Mouse (Mus musculus): Measurements from ENCODE around the gene Ube2ql1. TPM values are rescaled to one million over a fixed set of nuclear protein-coding genes. Genes with fewer than 3 reads are reported as not detected.

The Ube2ql1 gene
- polyA plus RNA-seq, 1 experiment from 2014 or later = 5.8 TPM

GRCm38 (mm10) chr13:69703505-69703904 is 36.2 kb downstream of the Ube2ql1 start:
- Histone ChIP-seq H3K4me2 (no peak overlapping the region), H3K4me1 (no peaks in the 10 kb centered on the region), H3K4me3 (replicated peaks) (no peak overlapping the region), H3K9ac (no peak overlapping the region), H3K27ac (no peak overlapping the region), H3K36me3 (replicated peaks) (no peaks in the 10 kb centered on the region), H3K27me3 (0 out of 2 replicates have a peak, but pooled peaks cover 2% of the 10 kb centered on the region), H3K9me3 (no peaks in the 10 kb centered on the region)
- ATAC-seq (ENCODE audit: low FRiP score) = no peak
- 27% methylated on average over 11 of the region's 11 CpGs for WGBS

- no peak for ATAC-seq (ENCODE audit: low FRiP score)
- no peak overlapping the region for H3K9ac ChIP-seq
- no peaks in the 10 kb centered on the region for H3K36me3 ChIP-seq (replicated peaks)
- no peak overlapping the region for H3K27ac ChIP-seq
- WGBS = 90% methylated on average over 4 of the region's 4 CpGs
- H3K4me2 ChIP-seq = no peak overlapping the region
- H3K27me3 ChIP-seq = 0 out of 2 replicates have a peak, but pooled peaks cover 2% of the 10 kb centered on the region
- H3K4me3 ChIP-seq (replicated peaks) = no peak overlapping the region
- no peaks in the 10 kb centered on the region for H3K9me3 ChIP-seq
- H3K4me1 ChIP-seq = no peaks in the 10 kb centered on the region
Measured at GRCm38 (mm10) chr13:69701397-69701796, 38.3 kb downstream of the Ube2ql1 start.

GRCm38 (mm10) chr13:69700827-69701226 is 38.9 kb downstream of the Ube2ql1 start:
- Histone ChIP-seq H3K27me3 (0 out of 2 replicates have a peak, but pooled peaks cover 2% of the 10 kb centered on the region), H3K9ac (no peak overlapping the region), H3K4me1 (no peaks in the 10 kb centered on the region), H3K9me3 (no peaks in the 10 kb centered on the region), H3K4me2 (no peak overlapping the region), H3K4me3 (replicated peaks) (no peak overlapping the region), H3K36me3 (replicated peaks) (no peaks in the 10 kb centered on the region), H3K27ac (no peak overlapping the region)
- WGBS = 33% methylated on average over 1 of the region's 1 CpGs
- ATAC-seq (ENCODE audit: low FRiP score) = no peak

GRCm38 (mm10) chr13:69696333-69696991 is 43.2 kb downstream of the Ube2ql1 start:
- WGBS = 41% methylated on average over 13 of the region's 13 CpGs
- H3K4me2 ChIP-seq = no peak overlapping the region

GRCm38 (mm10) chr13:69691074-69691473 is 48.6 kb downstream of the Ube2ql1 start:
- H3K9ac ChIP-seq = no peak overlapping the region
- 42% methylated on average over 7 of the region's 7 CpGs for WGBS
- H3K4me3 ChIP-seq (replicated peaks) = no peak overlapping the region
- no peak overlapping the region for H3K4me2 ChIP-seq
- H3K27ac ChIP-seq = no peak overlapping the region
- no peaks in the 10 kb centered on the region for H3K9me3 ChIP-seq
- no peak for ATAC-seq (ENCODE audit: low FRiP score)
- H3K4me1 ChIP-seq = peaks cover 2% of the 10 kb centered on the region
- peaks cover 25% of the 10 kb centered on the region for H3K27me3 ChIP-seq
- no peaks in the 10 kb centered on the region for H3K36me3 ChIP-seq (replicated peaks)

More at GRCm38 (mm10) chr13:69696333-69696991, 43.2 kb downstream of the Ube2ql1 start:
- no peaks in the 10 kb centered on the region for H3K36me3 ChIP-seq (replicated peaks)
- no peaks in the 10 kb centered on the region for H3K4me1 ChIP-seq
- no peaks in the 10 kb centered on the region; the same call in 1 of the 2 replicates for H3K27me3 ChIP-seq
- no peak overlapping the region for H3K9ac ChIP-seq
- H3K9me3 ChIP-seq = no peaks in the 10 kb centered on the region
- H3K27ac ChIP-seq = no peak overlapping the region
- H3K4me3 ChIP-seq (replicated peaks) = no peak overlapping the region
- ATAC-seq (ENCODE audit: low FRiP score) = peak; percentile 84

GRCm38 (mm10) chr13:69687023-69687422 is 52.7 kb downstream of the Ube2ql1 start:
- Histone ChIP-seq H3K27ac (no peak overlapping the region), H3K4me1 (peaks cover 16% of the 10 kb centered on the region), H3K27me3 (peaks cover 26% of the 10 kb centered on the region), H3K9me3 (no peaks in the 10 kb centered on the region), H3K36me3 (replicated peaks) (no peaks in the 10 kb centered on the region), H3K4me2 (no peak overlapping the region), H3K9ac (no peak overlapping the region), H3K4me3 (replicated peaks) (no peak overlapping the region)
- 53% methylated on average over 1 of the region's 1 CpGs for WGBS
- no peak for ATAC-seq (ENCODE audit: low FRiP score)

- WGBS = 8% methylated on average over 5 of the region's 5 CpGs
- peaks cover 26% of the 10 kb centered on the region; the same call in 1 of the 2 replicates for H3K27me3 ChIP-seq
- H3K27ac ChIP-seq = peak overlapping the region; percentile 10; the same call in 1 of the 2 replicates
- 0 out of 2 replicates have a peak overlapping the region, but pooled peaks have one; percentile 33 for H3K9ac ChIP-seq
- ATAC-seq (ENCODE audit: low FRiP score) = peak; percentile 85
- H3K4me1 ChIP-seq = peaks cover 16% of the 10 kb centered on the region
- peak overlapping the region; percentile 43 for H3K4me2 ChIP-seq
- H3K9me3 ChIP-seq = no peaks in the 10 kb centered on the region
- no peaks in the 10 kb centered on the region for H3K36me3 ChIP-seq (replicated peaks)
- H3K4me3 ChIP-seq (replicated peaks) = 0 out of 2 replicates have a peak overlapping the region, but pooled peaks have one; percentile 5
Measured at GRCm38 (mm10) chr13:69685406-69685818, 54.3 kb downstream of the Ube2ql1 start.

- ATAC-seq (ENCODE audit: low FRiP score) = no peak
- no peak overlapping the region for H3K9ac ChIP-seq
- 68% methylated on average over 10 of the region's 10 CpGs for WGBS
Measured at GRCm38 (mm10) chr13:69673921-69674618, 65.6 kb downstream of the Ube2ql1 start.

GRCm38 (mm10) chr13:69673197-69673920 is 66.3 kb downstream of the Ube2ql1 start:
- H3K36me3 ChIP-seq (replicated peaks) = no peaks in the 10 kb centered on the region
- H3K27me3 ChIP-seq = peaks cover 3% of the 10 kb centered on the region; the same call in 1 of the 2 replicates
- H3K9me3 ChIP-seq = no peaks in the 10 kb centered on the region
- no peaks in the 10 kb centered on the region for H3K4me1 ChIP-seq
- no peak overlapping the region for H3K4me2 ChIP-seq
- H3K4me3 ChIP-seq (replicated peaks) = no peak overlapping the region
- WGBS = 80% methylated on average over 5 of the region's 5 CpGs
- ATAC-seq (ENCODE audit: low FRiP score) = no peak
- no peak overlapping the region for H3K27ac ChIP-seq
- H3K9ac ChIP-seq = no peak overlapping the region

More at GRCm38 (mm10) chr13:69673921-69674618, 65.6 kb downstream of the Ube2ql1 start:
- H3K9me3 ChIP-seq = no peaks in the 10 kb centered on the region
- no peak overlapping the region for H3K27ac ChIP-seq
- H3K4me3 ChIP-seq (replicated peaks) = no peak overlapping the region
- no peaks in the 10 kb centered on the region for H3K36me3 ChIP-seq (replicated peaks)
- no peaks in the 10 kb centered on the region for H3K4me1 ChIP-seq
- peaks cover 3% of the 10 kb centered on the region; the same call in 1 of the 2 replicates for H3K27me3 ChIP-seq
- no peak overlapping the region for H3K4me2 ChIP-seq

GRCm38 (mm10) chr13:69672565-69672964 is 67.1 kb downstream of the Ube2ql1 start:
- ATAC-seq (ENCODE audit: low FRiP score) = no peak
- 93% methylated on average over 10 of the region's 10 CpGs for WGBS
- H3K9me3 ChIP-seq = no peaks in the 10 kb centered on the region
- H3K27me3 ChIP-seq = peaks cover 3% of the 10 kb centered on the region; the same call in 1 of the 2 replicates
- no peak overlapping the region for H3K9ac ChIP-seq
- no peaks in the 10 kb centered on the region for H3K36me3 ChIP-seq (replicated peaks)
- no peak overlapping the region for H3K4me3 ChIP-seq (replicated peaks)
- no peak overlapping the region for H3K27ac ChIP-seq
- H3K4me1 ChIP-seq = no peaks in the 10 kb centered on the region
- no peak overlapping the region for H3K4me2 ChIP-seq

- Histone ChIP-seq H3K9ac (no peak overlapping the region), H3K4me1 (no peaks in the 10 kb centered on the region), H3K4me3 (replicated peaks) (no peak overlapping the region), H3K9me3 (no peaks in the 10 kb centered on the region), H3K27me3 (peaks cover 3% of the 10 kb centered on the region; the same call in 1 of the 2 replicates), H3K4me2 (no peak overlapping the region), H3K36me3 (replicated peaks) (no peaks in the 10 kb centered on the region), H3K27ac (no peak overlapping the region)
- 82% methylated on average over 5 of the region's 5 CpGs for WGBS
- ATAC-seq (ENCODE audit: low FRiP score) = no peak
Measured at GRCm38 (mm10) chr13:69672121-69672520, 67.6 kb downstream of the Ube2ql1 start.

GRCm38 (mm10) chr13:69654508-69654907 is 85.2 kb downstream of the Ube2ql1 start:
- Histone ChIP-seq H3K4me2 (no peak overlapping the region), H3K4me3 (replicated peaks) (no peak overlapping the region), H3K9me3 (no peaks in the 10 kb centered on the region), H3K9ac (no peak overlapping the region), H3K27ac (no peak overlapping the region), H3K36me3 (replicated peaks) (no peaks in the 10 kb centered on the region), H3K27me3 (no peaks in the 10 kb centered on the region), H3K4me1 (no peaks in the 10 kb centered on the region)
- WGBS = 84% methylated on average over 3 of the region's 3 CpGs
- ATAC-seq (ENCODE audit: low FRiP score) = no peak
